Mouse (Mus musculus) limb, embryonic 12.5 days (tissue): Measurements from ENCODE around the gene Slit3. TPM values are rescaled to one million over a fixed set of nuclear protein-coding genes. Genes with fewer than 3 reads are reported as not detected.

ENCODE experiments used
- ATAC-seq: fragments of 200-750 bp; cut with Nextera tagmentation; 2 replicates; pipeline ENCODE4 v1.8.0; 2017; ENCODE audit warnings: low read depth, moderate TSS enrichment; ENCODE audit not compliant: insufficient number of reproducible peaks, insufficient read depth, low FRiP score, low TSS enrichment
- H3K27ac ChIP-seq: fragments of 300-500 bp; sonication (generic); 2 replicates; pipeline ENCODE4 v1.5.1; 2016; ENCODE audit warnings: mild to moderate bottlenecking, moderate library complexity
- H3K27me3 ChIP-seq: fragments of 300-500 bp; sonication (generic); 2 replicates; pipeline ENCODE4 v1.6.1; 2016; ENCODE audit warnings: mild to moderate bottlenecking, moderate library complexity
- H3K36me3 ChIP-seq: fragments of 300-500 bp; sonication (generic); 2 replicates; pipeline ENCODE4 v1.6.1; 2016; ENCODE audit warnings: mild to moderate bottlenecking, moderate library complexity
- H3K4me1 ChIP-seq: fragments of 300-500 bp; sonication (generic); replicated peaks from 2 replicates; pipeline ENCODE4 v1.6.1; 2016
- H3K4me2 ChIP-seq: fragments of 300-500 bp; sonication (generic); 2 replicates; pipeline ENCODE4 v1.6.1; 2016; ENCODE audit warnings: mild to moderate bottlenecking, moderate library complexity
- H3K4me3 ChIP-seq: fragments of 300-500 bp; sonication (generic); replicated peaks from 2 replicates; pipeline ENCODE4 v1.5.1; 2016; ENCODE audit warnings: mild to moderate bottlenecking
- H3K9ac ChIP-seq: fragments of 300-500 bp; sonication (generic); replicated peaks from 2 replicates; pipeline ENCODE4 v1.6.1; 2016; ENCODE audit warnings: mild to moderate bottlenecking, moderate library complexity
- H3K9me3 ChIP-seq: fragments of 300-500 bp; sonication (generic); 2 replicates; pipeline ENCODE4 v1.6.1; 2016; ENCODE audit warnings: mild to moderate bottlenecking, moderate library complexity
- WGBS: fragments of 180-500 bp; shearing (Covaris S2); methylation state at CpG from one replicate; pipeline ENCODE4 v1.1.7; 2016; 5-methylcytosine and 5-hydroxymethylcytosine counted together
- polyA plus RNA-seq: library from polyadenylated mRNA; unstranded; fragments of >200 nt; fragmentation: Nextera tagmentation; extraction: Ambion mirVana; gene quantifications from 2 replicates; pipeline ENCODE4 v1.2.1, GENCODE M21; 2016

The Slit3 gene
- polyA plus RNA-seq, 1 experiment from 2014 or later, result 29.7 TPM

GRCm38 (mm10) chr11:35379407-35379806, 258.4 kb downstream of the Slit3 start:
- Histone ChIP-seq H3K9ac (no peak overlapping the region), H3K27ac (0 out of 2 replicates have a peak overlapping the region, but pooled peaks have one; percentile 42), H3K4me2 (no peak overlapping the region), H3K4me1 (peaks cover 42% of the 10 kb centered on the region), H3K27me3 (no peaks in the 10 kb centered on the region), H3K9me3 (no peaks in the 10 kb centered on the region), H3K36me3 (no peaks in the 10 kb centered on the region), H3K4me3 (no peak overlapping the region)
- WGBS, result 72% methylated on average over 7 of the region's 7 CpGs
- no peak for ATAC-seq

- Histone ChIP-seq H3K4me3 (no peak overlapping the region), H3K4me1 (peaks cover 51% of the 10 kb centered on the region), H3K27ac (no peak overlapping the region), H3K27me3 (no peaks in the 10 kb centered on the region), H3K9me3 (no peaks in the 10 kb centered on the region), H3K4me2 (no peak overlapping the region), H3K36me3 (no peaks in the 10 kb centered on the region), H3K9ac (no peak overlapping the region)
- WGBS, result 87% methylated on average over 1 of the region's 1 CpGs
- ATAC-seq, result no peak
Observed at GRCm38 (mm10) chr11:35380766-35381165, 259.7 kb downstream of the Slit3 start.

- peaks cover 73% of the 10 kb centered on the region for H3K4me1 ChIP-seq
- H3K9me3 ChIP-seq, result no peaks in the 10 kb centered on the region
- peak overlapping the region; percentile 23 for H3K4me2 ChIP-seq
- no peak overlapping the region for H3K9ac ChIP-seq
- WGBS, result 2% methylated on average over 3 of the region's 3 CpGs
- no peaks in the 10 kb centered on the region for H3K27me3 ChIP-seq
- peak overlapping the region; percentile 72 for H3K27ac ChIP-seq
- H3K36me3 ChIP-seq, result no peaks in the 10 kb centered on the region
- H3K4me3 ChIP-seq, result no peak overlapping the region
- ATAC-seq, result no peak
Observed at GRCm38 (mm10) chr11:35385444-35385843, 264.4 kb downstream of the Slit3 start.

- peak overlapping the region; percentile 82 for H3K27ac ChIP-seq
- H3K36me3 ChIP-seq, result no peaks in the 10 kb centered on the region
- peaks cover 96% of the 10 kb centered on the region for H3K4me1 ChIP-seq
- H3K9ac ChIP-seq, result no peak overlapping the region
- no peaks in the 10 kb centered on the region for H3K27me3 ChIP-seq
- no peaks in the 10 kb centered on the region for H3K9me3 ChIP-seq
- peak overlapping the region; percentile 35 for H3K4me2 ChIP-seq
- H3K4me3 ChIP-seq, result no peak overlapping the region
- no peak for ATAC-seq
- WGBS, result 13% methylated on average over 10 of the region's 10 CpGs
Observed at GRCm38 (mm10) chr11:35387826-35388225, 266.8 kb downstream of the Slit3 start.

- Histone ChIP-seq H3K4me1 (peaks cover 96% of the 10 kb centered on the region), H3K27ac (peak overlapping the region; percentile 82), H3K9me3 (no peaks in the 10 kb centered on the region), H3K27me3 (no peaks in the 10 kb centered on the region), H3K36me3 (no peaks in the 10 kb centered on the region), H3K4me2 (peak overlapping the region; percentile 35), H3K9ac (no peak overlapping the region), H3K4me3 (no peak overlapping the region)
- ATAC-seq, result 0 out of 2 replicates have a peak, but pooled peaks have one; percentile 9
- 7% methylated on average over 12 of the region's 12 CpGs for WGBS
Observed at GRCm38 (mm10) chr11:35388471-35388870, 267.4 kb downstream of the Slit3 start.

GRCm38 (mm10) chr11:35389341-35389740, 268.3 kb downstream of the Slit3 start:
- no peak overlapping the region for H3K4me2 ChIP-seq
- no peaks in the 10 kb centered on the region for H3K27me3 ChIP-seq
- H3K4me3 ChIP-seq, result no peak overlapping the region
- peaks cover 97% of the 10 kb centered on the region for H3K4me1 ChIP-seq
- H3K36me3 ChIP-seq, result no peaks in the 10 kb centered on the region
- no peaks in the 10 kb centered on the region for H3K9me3 ChIP-seq
- no peak overlapping the region for H3K9ac ChIP-seq
- peak overlapping the region; percentile 59 for H3K27ac ChIP-seq
- 23% methylated on average over 7 of the region's 7 CpGs for WGBS
- no peak for ATAC-seq

GRCm38 (mm10) chr11:35389780-35390435, 268.9 kb downstream of the Slit3 start:
- WGBS, result 27% methylated on average over 9 of the region's 9 CpGs
- Histone ChIP-seq H3K36me3 (no peaks in the 10 kb centered on the region), H3K9ac (no peak overlapping the region), H3K4me1 (peaks cover 97% of the 10 kb centered on the region), H3K4me2 (no peak overlapping the region), H3K4me3 (no peak overlapping the region), H3K9me3 (no peaks in the 10 kb centered on the region), H3K27ac (peak overlapping the region; percentile 59), H3K27me3 (no peaks in the 10 kb centered on the region)
- no peak for ATAC-seq

GRCm38 (mm10) chr11:35393815-35394214, 272.8 kb downstream of the Slit3 start:
- Histone ChIP-seq H3K4me2 (no peak overlapping the region), H3K27me3 (no peaks in the 10 kb centered on the region), H3K36me3 (no peaks in the 10 kb centered on the region), H3K4me3 (no peak overlapping the region), H3K4me1 (peaks cover 70% of the 10 kb centered on the region), H3K27ac (peak overlapping the region; percentile 87), H3K9ac (no peak overlapping the region), H3K9me3 (no peaks in the 10 kb centered on the region)
- 14% methylated on average over 5 of the region's 5 CpGs for WGBS
- peak; percentile 34; the same call in 1 of the 2 replicates for ATAC-seq

- Histone ChIP-seq H3K9ac (no peak overlapping the region), H3K4me3 (no peak overlapping the region), H3K9me3 (no peaks in the 10 kb centered on the region), H3K36me3 (no peaks in the 10 kb centered on the region), H3K4me1 (peaks cover 54% of the 10 kb centered on the region), H3K4me2 (no peak overlapping the region), H3K27me3 (no peaks in the 10 kb centered on the region), H3K27ac (no peak overlapping the region)
- no peak for ATAC-seq
- WGBS, result 64% methylated on average over 8 of the region's 8 CpGs
Observed at GRCm38 (mm10) chr11:35395376-35395775, 274.4 kb downstream of the Slit3 start.

- Histone ChIP-seq H3K27ac (no peak overlapping the region), H3K4me1 (peaks cover 40% of the 10 kb centered on the region), H3K4me2 (no peak overlapping the region), H3K9me3 (no peaks in the 10 kb centered on the region), H3K4me3 (no peak overlapping the region), H3K36me3 (no peaks in the 10 kb centered on the region), H3K27me3 (no peaks in the 10 kb centered on the region), H3K9ac (no peak overlapping the region)
- 88% methylated on average over 5 of the region's 5 CpGs for WGBS
- ATAC-seq, result no peak
Observed at GRCm38 (mm10) chr11:35398353-35398752, 277.3 kb downstream of the Slit3 start.

GRCm38 (mm10) chr11:35403516-35403915, 282.5 kb downstream of the Slit3 start:
- Histone ChIP-seq H3K9me3 (no peaks in the 10 kb centered on the region), H3K27me3 (no peaks in the 10 kb centered on the region), H3K4me2 (no peak overlapping the region), H3K27ac (no peak overlapping the region), H3K4me3 (no peak overlapping the region), H3K36me3 (no peaks in the 10 kb centered on the region), H3K9ac (no peak overlapping the region), H3K4me1 (peaks cover 59% of the 10 kb centered on the region)
- WGBS, result 76% methylated on average over 9 of the region's 9 CpGs
- no peak for ATAC-seq

- peak overlapping the region; percentile 83 for H3K27ac ChIP-seq
- 21% methylated on average over 3 of the region's 3 CpGs for WGBS
Observed at GRCm38 (mm10) chr11:35406045-35406444, 285.0 kb downstream of the Slit3 start.

More at GRCm38 (mm10) chr11:35406045-35406444, 285.0 kb downstream of the Slit3 start:
- Histone ChIP-seq H3K4me2 (no peak overlapping the region), H3K9ac (no peak overlapping the region), H3K27me3 (no peaks in the 10 kb centered on the region), H3K4me1 (peaks cover 66% of the 10 kb centered on the region), H3K4me3 (no peak overlapping the region), H3K36me3 (no peaks in the 10 kb centered on the region), H3K9me3 (no peaks in the 10 kb centered on the region)
- no peak for ATAC-seq
